ENCODE assay signal across 12 mouse cellular contexts in genomic region chr1:133268503-133268902, GRCm38 (mm10). TPM values are rescaled to one million over a fixed set of nuclear protein-coding genes. Genes with fewer than 3 reads are reported as not detected.
A peak's percentile ranks its signal among the peaks of the same experiment; 100 is the strongest.
DNase-seq lines count a peak whose midpoint lies in the region; ATAC-seq and TF ChIP-seq lines count a peak whose summit lies in the region.
"Had no signal": no experiment of that assay in that cellular context is flagged by ENCODE, and none has a peak within 500 bp of the region (broad histone marks: within the 10 kb centered on the region; RNA-seq: fewer than 3 reads in every experiment).

No protein-coding gene starts in this region.

- ATAC-seq in hindbrain, embryonic 13.5 days (ENCODE audit: low FRiP score): peak; percentile 32
- peak; percentile 56; the same call in 1 of the 2 replicates for ATAC-seq in midbrain, postnatal 0 days (ENCODE audit: low FRiP score)

- no peak overlapping the region for H3K27ac ChIP-seq in embryonic fibroblast, embryonic 13.5 days (ENCODE audit: insufficient read depth, low read length)
- peak overlapping the region; percentile 73 for H3K27ac ChIP-seq in hindbrain, embryonic 13.5 days
- H3K27ac ChIP-seq in midbrain, postnatal 0 days (ENCODE audit: low read depth, low read length): peak overlapping the region; percentile 55

- H3K36me3 ChIP-seq in hindbrain, embryonic 13.5 days: peaks cover 80% of the 10 kb centered on the region
- peaks cover 44% of the 10 kb centered on the region for H3K36me3 ChIP-seq in midbrain, postnatal 0 days (ENCODE audit: insufficient read depth, low read length)

- no peak overlapping the region for H3K4me2 ChIP-seq in hindbrain, embryonic 13.5 days
- H3K4me2 ChIP-seq in midbrain, postnatal 0 days (ENCODE audit: low read depth, low read length, poor library complexity, severe bottlenecking): no peak overlapping the region

- TF ChIP-seq POLR2A in lung, adult 2 months (IDR thresholded peaks at IDR 0.05; ENCODE audit: borderline replicate concordance, extremely low read depth, low read depth, low read length): no peak
- TF ChIP-seq POLR2A in embryonic fibroblast, embryonic 13.5 days (IDR thresholded peaks at IDR 0.05; ENCODE audit: low read depth, low read length): no peak

- TF ChIP-seq CTCF in lung, adult 2 months (IDR thresholded peaks at IDR 0.05; ENCODE audit: insufficient read depth, low read length): 0 out of 2 replicates have a peak, but pooled peaks have one; percentile 23
- TF ChIP-seq CTCF in embryonic fibroblast, embryonic 13.5 days (IDR thresholded peaks at IDR 0.05; ENCODE audit: borderline replicate concordance, insufficient read depth, low read length): 0 out of 2 replicates have a peak, but pooled peaks have one; percentile 5
- peak; percentile 59 for TF ChIP-seq CTCF in midbrain, postnatal 0 days (IDR thresholded peaks at IDR 0.05)

- H3K27me3 ChIP-seq in hindbrain, embryonic 13.5 days: no peaks in the 10 kb centered on the region
- H3K27me3 ChIP-seq in midbrain, postnatal 0 days (ENCODE audit: insufficient read depth, low read length): no peaks in the 10 kb centered on the region

- H3K9ac ChIP-seq in hindbrain, embryonic 13.5 days: peak overlapping the region; percentile 54; the same call in 1 of the 2 replicates
- no peak overlapping the region for H3K9ac ChIP-seq in midbrain, postnatal 0 days (replicated peaks; ENCODE audit: low read length, poor library complexity, severe bottlenecking)

- H3K4me1 ChIP-seq in lung, adult 2 months (ENCODE audit: control insufficient read depth, insufficient read depth, low read length): no peaks in the 10 kb centered on the region
- H3K4me1 ChIP-seq in embryonic fibroblast, embryonic 13.5 days (ENCODE audit: control insufficient read depth, insufficient read depth, low read length): no peaks in the 10 kb centered on the region
- H3K4me1 ChIP-seq in hindbrain, embryonic 13.5 days (replicated peaks): peaks cover 55% of the 10 kb centered on the region
- no peaks in the 10 kb centered on the region for H3K4me1 ChIP-seq in midbrain, postnatal 0 days (ENCODE audit: insufficient read depth, low read length)

- no peak overlapping the region for H3K4me3 ChIP-seq in lung, adult 2 months (replicated peaks; ENCODE audit: extremely low read depth, low read depth, low read length)
- H3K4me3 ChIP-seq in embryonic fibroblast, embryonic 13.5 days (ENCODE audit: insufficient read depth, low read length): no peak overlapping the region
- no peak overlapping the region for H3K4me3 ChIP-seq in hindbrain, embryonic 13.5 days
- H3K4me3 ChIP-seq in midbrain, postnatal 0 days (ENCODE audit: low read depth, low read length): no peak overlapping the region
- H3K4me3 ChIP-seq: erythroblast, embryonic 14.5 days; megakaryocyte, embryonic 14.5 days had no signal

- 84% methylated on average over 3 of the region's 3 CpGs for WGBS in lung, adult 2 months
- 76% methylated on average over 3 of the region's 3 CpGs for WGBS in hindbrain, embryonic 13.5 days
- 53% methylated on average over 3 of the region's 3 CpGs for WGBS in midbrain, postnatal 0 days

- no peaks in the 10 kb centered on the region for H3K9me3 ChIP-seq in hindbrain, embryonic 13.5 days
- no peaks in the 10 kb centered on the region for H3K9me3 ChIP-seq in midbrain, postnatal 0 days (ENCODE audit: low read length)
- H3K9me3 ChIP-seq: megakaryocyte, embryonic 14.5 days had no signal

- no peak for DNase-seq in lung, adult 2 months
- no peak for DNase-seq in lung, postnatal 4 days
- no peak for DNase-seq in midbrain, postnatal 0 days (ENCODE audit: low spot score)
- DNase-seq in urinary bladder, postnatal 25 days (ENCODE audit: low spot score): no peak
- no peak for DNase-seq in thymus, postnatal 36 days
- DNase-seq: heart, postnatal 14 days; thymus, postnatal 14 days had no signal

RNA-seq across cellular contexts. Expression of gene Golt1a, which starts 41.1 kb away (rescaled TPM):
- 1.1 and 1.3 TPM in 2 replicates for polyA plus RNA-seq in lung, adult 2 months (2012; rRNA removed)
- not detected in 2 replicates for polyA plus RNA-seq in embryonic fibroblast, embryonic 13.5 days (2011; ENCODE audit: insufficient read length, low read depth, missing spikeins)
- 0.10 TPM in 1 of 2 replicates, not detected in the other for polyA plus RNA-seq in hindbrain, embryonic 13.5 days (2015; fragmentation: Nextera tagmentation; extraction: Ambion mirVana)
- total RNA-seq in midbrain, postnatal 0 days (2014; rRNA removed): not detected in 2 replicates
- polyA plus RNA-seq in midbrain, postnatal 0 days (2015; fragmentation: Nextera tagmentation; extraction: Ambion mirVana): not detected in 2 replicates
- total RNA-seq: heart, postnatal 14 days; layer of hippocampus, postnatal 25 days had no signal
- polyA plus RNA-seq: erythroblast, embryonic 14.5 days had no signal

RNA-seq across cellular contexts. Expression of gene Kiss1, which starts 53.2 kb away (rescaled TPM):
- 0.56 and 0.81 TPM in 2 replicates for polyA plus RNA-seq in lung, adult 2 months (2012; rRNA removed)
- not detected in 2 replicates for polyA plus RNA-seq in embryonic fibroblast, embryonic 13.5 days (2011; ENCODE audit: insufficient read length, low read depth, missing spikeins)
- 0.38 TPM in 1 of 2 replicates, not detected in the other for polyA plus RNA-seq in hindbrain, embryonic 13.5 days (2015; fragmentation: Nextera tagmentation; extraction: Ambion mirVana)
- total RNA-seq in midbrain, postnatal 0 days (2014; rRNA removed): not detected in 2 replicates
- 0.47 and 2.6 TPM in 2 replicates for polyA plus RNA-seq in midbrain, postnatal 0 days (2015; fragmentation: Nextera tagmentation; extraction: Ambion mirVana)
- total RNA-seq: heart, postnatal 14 days; layer of hippocampus, postnatal 25 days had no signal
- polyA plus RNA-seq: erythroblast, embryonic 14.5 days had no signal

Comparison
In these comparisons a context has a peak if more than half of its experiments do, and no peak if none do; other contexts are left out.
1. CTCF ChIP-seq: peak in every context shown above with its lines; median percentile 59 in midbrain, postnatal 0 days; 23 in lung, adult 2 months; 5 in embryonic fibroblast, embryonic 13.5 days.